Mouse (Mus musculus): ENCODE data around the gene Tmc5. TPM values are rescaled to one million over a fixed set of nuclear protein-coding genes. Genes with fewer than 3 reads are reported as not detected.

Gene Tmc5
- polyA plus RNA-seq, 1 experiment from 2014 or later, result 0.51 TPM

DNA sequence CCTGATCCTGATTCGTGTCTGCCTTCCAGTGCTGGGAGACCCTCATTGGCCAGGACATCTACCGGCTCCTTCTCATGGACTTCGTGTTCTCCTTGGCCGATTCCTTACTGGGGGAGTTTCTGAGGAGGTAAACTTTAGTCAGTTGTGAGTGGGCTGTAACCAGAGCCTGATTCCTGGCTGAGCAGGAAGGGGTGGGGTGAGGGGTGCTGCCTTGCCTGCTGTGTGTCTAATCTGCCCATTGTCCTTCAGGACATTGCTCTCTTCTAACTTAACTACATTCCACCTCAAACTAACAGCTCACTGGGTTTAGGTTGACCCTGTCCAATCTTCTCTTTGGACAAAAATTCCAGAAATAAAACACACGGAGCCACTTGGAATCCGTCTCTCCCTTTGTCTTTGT is 59.6 kb downstream of the Tmc5 start:
- H3K27ac ChIP-seq, result peak overlapping the region; percentile 64; the same call in 1 of the 2 replicates
- WGBS, result 38% methylated on average over 6 of the region's 6 CpGs
- no peaks in the 10 kb centered on the region for H3K9me3 ChIP-seq
- peaks cover 6% of the 10 kb centered on the region for H3K4me1 ChIP-seq (replicated peaks)
- no peak overlapping the region for H3K4me3 ChIP-seq
- peak; percentile 4 for DNase-seq (ENCODE audit: low spot score)
- no peaks in the 10 kb centered on the region for H3K36me3 ChIP-seq
- no peaks in the 10 kb centered on the region for H3K27me3 ChIP-seq (ENCODE audit: insufficient read depth, poor library complexity, severe bottlenecking)

DNA sequence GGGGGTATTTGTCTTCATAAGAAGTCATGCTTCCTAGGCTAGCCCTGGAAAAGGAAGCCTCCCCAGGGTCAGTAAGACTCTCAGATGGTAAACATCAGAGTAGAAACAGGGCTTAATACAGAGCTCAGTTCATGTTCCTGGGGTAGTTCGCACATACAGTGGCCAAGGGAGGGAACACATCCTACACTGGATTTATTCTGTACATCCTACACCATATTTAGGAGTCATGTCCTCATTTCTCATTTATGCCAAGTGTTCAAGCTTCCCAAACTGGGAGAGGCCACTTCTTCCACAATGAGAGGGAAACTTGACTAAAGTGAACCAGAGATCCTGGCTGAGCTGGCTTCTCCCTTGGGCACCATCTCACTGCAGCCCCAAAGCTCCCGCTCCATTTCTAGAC is 70.7 kb downstream of the Tmc5 start:
- no peak overlapping the region for H3K27ac ChIP-seq
- H3K27me3 ChIP-seq (ENCODE audit: insufficient read depth, poor library complexity, severe bottlenecking), result no peaks in the 10 kb centered on the region
- 92% methylated on average over 2 of the region's 2 CpGs for WGBS
- H3K4me1 ChIP-seq (replicated peaks), result no peaks in the 10 kb centered on the region
- H3K4me3 ChIP-seq, result no peak overlapping the region
- no peak for DNase-seq (ENCODE audit: low spot score)
- peaks cover 10% of the 10 kb centered on the region for H3K9me3 ChIP-seq
- no peaks in the 10 kb centered on the region for H3K36me3 ChIP-seq

DNA sequence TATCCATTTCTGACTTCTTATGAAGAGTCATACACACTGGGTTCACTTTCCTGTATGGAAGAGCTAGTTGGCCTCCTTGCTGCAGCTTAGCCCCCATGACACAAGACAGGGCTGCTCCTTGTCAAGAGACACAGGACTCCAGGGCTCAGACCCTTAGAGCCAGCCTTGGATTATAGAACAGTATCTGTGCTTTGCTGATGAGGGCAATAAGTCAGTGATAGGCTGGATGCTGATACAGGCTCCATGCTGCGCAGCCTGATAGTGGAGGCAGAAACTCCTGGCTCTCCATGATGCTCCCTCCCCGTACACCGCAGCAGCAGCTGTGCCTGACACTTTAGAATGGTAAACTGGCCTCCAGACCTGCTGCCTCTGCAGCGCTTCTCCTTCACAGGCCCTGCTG is 73.0 kb downstream of the Tmc5 start:
- Histone ChIP-seq H3K27ac (no peak overlapping the region), H3K36me3 (no peaks in the 10 kb centered on the region), H3K9me3 (no peaks in the 10 kb centered on the region), H3K4me3 (no peak overlapping the region), H3K27me3 (ENCODE audit: insufficient read depth, poor library complexity, severe bottlenecking) (no peaks in the 10 kb centered on the region), H3K4me1 (replicated peaks) (no peaks in the 10 kb centered on the region)
- no peak for DNase-seq (ENCODE audit: low spot score)
- 71% methylated on average over 4 of the region's 4 CpGs for WGBS

DNA sequence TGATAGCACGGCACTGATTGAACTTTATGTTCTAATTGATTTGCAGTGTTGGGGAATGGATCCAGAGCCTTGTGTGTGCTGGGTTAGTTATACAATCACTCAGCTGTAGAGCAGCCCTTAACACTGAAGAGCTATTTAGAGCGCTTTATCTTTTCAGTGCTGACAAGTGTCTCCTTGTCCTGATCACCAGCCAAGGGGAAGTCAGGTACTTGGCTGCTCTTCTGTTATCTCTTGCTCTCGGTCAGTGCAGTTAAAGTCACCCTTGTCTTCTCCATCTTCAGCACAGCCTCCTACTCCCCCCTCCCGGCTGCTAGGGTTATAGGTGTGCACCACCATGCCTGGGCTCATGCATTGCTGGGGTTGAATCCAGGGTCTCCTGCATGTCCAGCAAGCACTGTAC is 79.7 kb downstream of the Tmc5 start:
- Histone ChIP-seq H3K4me1 (replicated peaks) (no peaks in the 10 kb centered on the region), H3K27ac (no peak overlapping the region), H3K9me3 (no peaks in the 10 kb centered on the region), H3K4me3 (no peak overlapping the region), H3K36me3 (no peaks in the 10 kb centered on the region), H3K27me3 (ENCODE audit: insufficient read depth, poor library complexity, severe bottlenecking) (no peaks in the 10 kb centered on the region)
- DNase-seq (ENCODE audit: low spot score), result no peak
- WGBS, result 91% methylated on average over 4 of the region's 4 CpGs

DNA sequence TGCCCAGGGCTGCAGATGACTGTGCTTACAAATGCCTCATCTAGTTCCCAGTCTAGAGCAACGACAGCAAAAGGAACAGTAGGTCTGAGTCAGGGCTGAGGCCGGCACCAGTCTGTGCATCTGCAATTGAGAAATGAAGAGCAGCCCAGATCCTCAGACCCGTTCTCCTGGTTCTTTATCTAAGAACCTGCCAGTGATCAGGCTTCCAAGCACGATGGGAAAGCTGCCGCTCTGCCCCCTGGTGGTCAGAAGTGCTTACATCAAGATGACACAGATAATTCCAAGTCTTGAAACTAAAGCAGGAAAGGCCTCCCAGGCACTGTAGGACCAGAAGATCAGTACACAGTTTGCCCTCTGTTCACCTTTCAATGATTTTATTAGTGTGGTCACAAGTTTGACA is 91.1 kb downstream of the Tmc5 start:
- H3K36me3 ChIP-seq, result peaks cover 66% of the 10 kb centered on the region
- 30% methylated on average over 5 of the region's 5 CpGs for WGBS
- H3K27ac ChIP-seq, result no peak overlapping the region
- no peaks in the 10 kb centered on the region for H3K9me3 ChIP-seq
- H3K4me3 ChIP-seq, result no peak overlapping the region
- 0 out of 2 replicates have a peak, but pooled peaks cover 2% of the 10 kb centered on the region for H3K4me1 ChIP-seq (replicated peaks)
- DNase-seq (ENCODE audit: low spot score), result peak; percentile 81
- no peaks in the 10 kb centered on the region for H3K27me3 ChIP-seq (ENCODE audit: insufficient read depth, poor library complexity, severe bottlenecking)

DNA sequence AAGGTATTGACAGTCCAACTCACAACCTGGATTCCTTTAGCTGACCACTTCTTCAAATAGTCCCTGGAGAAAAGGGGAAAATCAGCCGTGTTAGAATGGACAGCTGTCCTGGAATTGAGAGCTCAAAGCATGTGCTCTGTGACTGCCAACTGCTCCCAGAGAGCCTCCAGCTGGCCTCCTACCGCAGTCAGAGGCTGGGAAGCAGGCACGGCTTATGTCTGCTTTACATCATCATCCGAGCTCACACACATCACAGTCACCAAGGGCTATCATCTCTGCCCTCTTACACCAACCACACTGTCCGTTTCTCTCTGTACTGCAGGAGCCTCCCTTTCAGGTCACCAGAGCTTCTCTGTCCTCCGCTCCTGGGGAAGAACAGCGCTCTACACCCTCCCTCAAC is 92.0 kb downstream of the Tmc5 start:
- WGBS, result 88% methylated on average over 7 of the region's 7 CpGs
- Histone ChIP-seq H3K27ac (no peak overlapping the region), H3K4me1 (replicated peaks) (0 out of 2 replicates have a peak, but pooled peaks cover 2% of the 10 kb centered on the region), H3K36me3 (peaks cover 73% of the 10 kb centered on the region), H3K4me3 (no peak overlapping the region), H3K27me3 (ENCODE audit: insufficient read depth, poor library complexity, severe bottlenecking) (no peaks in the 10 kb centered on the region), H3K9me3 (no peaks in the 10 kb centered on the region)
- DNase-seq (ENCODE audit: low spot score), result no peak

DNA sequence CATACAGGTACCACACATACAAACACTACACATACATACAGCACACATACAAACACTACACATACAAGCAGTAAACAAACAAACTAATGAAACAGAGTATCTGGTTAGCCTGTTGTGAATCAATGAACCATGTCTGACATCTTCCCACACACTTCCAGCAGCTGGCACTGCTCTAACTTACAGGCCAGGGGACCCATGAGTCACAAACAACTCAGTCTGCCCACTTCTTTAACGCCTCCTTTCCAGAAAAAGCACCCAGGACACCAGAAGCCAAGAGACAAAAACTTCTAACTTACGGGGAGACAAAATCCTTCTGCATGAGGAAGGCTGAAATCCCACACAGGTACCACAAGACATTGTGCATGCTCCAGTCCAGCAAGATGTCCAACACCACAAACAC is 94.2 kb downstream of the Tmc5 start:
- 91% methylated on average over 2 of the region's 2 CpGs for WGBS
- Histone ChIP-seq H3K36me3 (peaks cover 94% of the 10 kb centered on the region), H3K9me3 (no peaks in the 10 kb centered on the region), H3K27ac (no peak overlapping the region), H3K4me1 (replicated peaks) (no peaks in the 10 kb centered on the region), H3K4me3 (no peak overlapping the region), H3K27me3 (ENCODE audit: insufficient read depth, poor library complexity, severe bottlenecking) (no peaks in the 10 kb centered on the region)
- no peak for DNase-seq (ENCODE audit: low spot score)

DNA sequence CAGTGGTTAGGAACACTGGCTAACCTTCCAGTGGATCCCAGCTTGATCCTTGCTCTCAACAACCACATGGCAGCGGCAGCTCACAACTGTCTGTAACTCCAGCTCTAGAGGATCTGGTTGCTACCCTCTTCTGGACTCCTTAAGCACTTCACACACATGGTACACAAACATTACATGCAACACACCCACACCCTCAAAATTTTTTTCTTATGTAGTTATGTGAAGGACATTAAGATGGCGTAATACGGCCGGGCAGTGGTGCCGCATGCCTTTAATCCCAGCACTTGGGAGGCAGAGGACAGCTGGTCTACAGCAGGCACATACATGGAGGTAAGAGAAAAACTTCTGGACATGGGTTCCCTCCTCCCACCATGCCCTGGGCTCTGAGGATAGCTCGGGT is 99.0 kb downstream of the Tmc5 start:
- Histone ChIP-seq H3K27me3 (ENCODE audit: insufficient read depth, poor library complexity, severe bottlenecking) (no peaks in the 10 kb centered on the region), H3K36me3 (peaks cover 79% of the 10 kb centered on the region), H3K4me3 (no peak overlapping the region), H3K27ac (no peak overlapping the region), H3K9me3 (no peaks in the 10 kb centered on the region), H3K4me1 (replicated peaks) (no peaks in the 10 kb centered on the region)
- no peak for DNase-seq (ENCODE audit: low spot score)
- WGBS, result 93% methylated on average over 6 of the region's 6 CpGs

DNA sequence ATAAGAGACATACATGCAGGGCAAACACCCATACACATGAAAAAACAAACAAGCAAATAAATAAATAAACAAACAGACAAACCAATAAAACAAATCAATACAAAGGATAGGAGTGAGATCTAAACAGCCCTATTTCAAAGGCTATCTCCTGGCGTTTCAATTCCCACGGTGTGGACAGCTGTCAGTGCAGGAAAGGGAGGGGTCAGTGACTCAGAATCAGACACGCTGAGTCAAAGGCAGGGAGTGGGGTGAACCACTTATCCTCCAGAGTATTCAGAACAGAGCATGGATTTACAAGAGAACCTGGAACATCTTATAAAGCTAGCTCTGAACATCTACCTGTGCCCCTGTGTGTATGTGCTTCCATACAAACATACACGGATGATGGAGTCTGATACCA is 100.1 kb downstream of the Tmc5 start:
- H3K36me3 ChIP-seq, result peaks cover 79% of the 10 kb centered on the region

DNA sequence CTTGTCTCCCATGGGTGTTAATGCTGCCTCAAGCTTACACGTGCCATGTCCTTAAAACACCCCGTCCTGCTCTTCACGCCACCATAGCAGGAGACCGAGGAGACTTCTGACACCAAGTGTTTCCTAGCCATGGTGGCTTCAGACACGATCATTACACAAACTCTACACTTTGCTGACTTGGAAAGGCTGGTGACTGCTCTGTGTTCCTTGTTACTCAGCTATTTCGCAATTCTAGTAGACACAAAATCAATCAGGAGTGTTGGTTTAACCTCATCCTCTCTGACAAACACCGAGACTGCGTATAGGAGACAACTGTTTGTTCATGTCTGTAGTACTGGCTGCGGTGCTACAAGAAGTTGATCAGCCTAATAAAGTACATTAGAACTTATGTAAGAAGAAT is 101.8 kb downstream of the Tmc5 start:
- H3K36me3 ChIP-seq, result peaks cover 76% of the 10 kb centered on the region
- H3K4me1 ChIP-seq (replicated peaks), result peaks cover 9% of the 10 kb centered on the region
- no peak for DNase-seq (ENCODE audit: low spot score)
- no peaks in the 10 kb centered on the region for H3K9me3 ChIP-seq
- H3K27me3 ChIP-seq (ENCODE audit: insufficient read depth, poor library complexity, severe bottlenecking), result no peaks in the 10 kb centered on the region
- no peak overlapping the region for H3K27ac ChIP-seq
- 95% methylated on average over 9 of the region's 9 CpGs for WGBS
- H3K4me3 ChIP-seq, result no peak overlapping the region

More for the DNA sequence above, 100.1 kb downstream of the Tmc5 start:
- Histone ChIP-seq H3K4me3 (no peak overlapping the region), H3K9me3 (no peaks in the 10 kb centered on the region), H3K27ac (no peak overlapping the region), H3K27me3 (ENCODE audit: insufficient read depth, poor library complexity, severe bottlenecking) (no peaks in the 10 kb centered on the region), H3K4me1 (replicated peaks) (no peaks in the 10 kb centered on the region)
- DNase-seq (ENCODE audit: low spot score), result no peak
- 85% methylated on average over 4 of the region's 4 CpGs for whole genome bisulfite sequencing

DNA sequence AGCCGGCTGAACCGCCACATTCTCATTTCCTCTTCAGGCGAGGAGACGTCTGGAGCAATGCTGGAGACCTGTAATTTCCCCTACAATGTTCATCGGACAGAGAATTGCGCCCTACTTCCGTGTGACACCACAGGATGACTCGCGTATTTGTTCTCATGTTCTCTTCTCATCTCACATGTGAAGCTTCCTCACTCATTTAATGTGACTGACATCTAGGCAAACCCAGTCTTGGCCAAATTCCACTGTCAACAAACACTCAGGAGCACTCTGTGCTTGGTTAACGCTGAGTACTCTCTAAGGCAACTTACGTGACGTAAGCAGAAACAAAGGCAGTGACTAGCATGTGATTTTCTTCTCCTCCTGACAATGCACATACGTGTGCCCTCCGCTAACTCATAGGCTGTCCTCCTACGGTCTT is 106.1 kb downstream of the Tmc5 start:
- WGBS, result 95% methylated on average over 15 of the region's 15 CpGs
- H3K4me1 ChIP-seq (replicated peaks), result peaks cover 35% of the 10 kb centered on the region
- H3K27me3 ChIP-seq (ENCODE audit: insufficient read depth, poor library complexity, severe bottlenecking), result peaks cover 5% of the 10 kb centered on the region; the same call in 1 of the 2 replicates
- H3K4me3 ChIP-seq, result no peak overlapping the region
- H3K9me3 ChIP-seq, result no peaks in the 10 kb centered on the region
- no peak for DNase-seq (ENCODE audit: low spot score)
- no peak overlapping the region for H3K27ac ChIP-seq
- peaks cover 34% of the 10 kb centered on the region for H3K36me3 ChIP-seq

DNA sequence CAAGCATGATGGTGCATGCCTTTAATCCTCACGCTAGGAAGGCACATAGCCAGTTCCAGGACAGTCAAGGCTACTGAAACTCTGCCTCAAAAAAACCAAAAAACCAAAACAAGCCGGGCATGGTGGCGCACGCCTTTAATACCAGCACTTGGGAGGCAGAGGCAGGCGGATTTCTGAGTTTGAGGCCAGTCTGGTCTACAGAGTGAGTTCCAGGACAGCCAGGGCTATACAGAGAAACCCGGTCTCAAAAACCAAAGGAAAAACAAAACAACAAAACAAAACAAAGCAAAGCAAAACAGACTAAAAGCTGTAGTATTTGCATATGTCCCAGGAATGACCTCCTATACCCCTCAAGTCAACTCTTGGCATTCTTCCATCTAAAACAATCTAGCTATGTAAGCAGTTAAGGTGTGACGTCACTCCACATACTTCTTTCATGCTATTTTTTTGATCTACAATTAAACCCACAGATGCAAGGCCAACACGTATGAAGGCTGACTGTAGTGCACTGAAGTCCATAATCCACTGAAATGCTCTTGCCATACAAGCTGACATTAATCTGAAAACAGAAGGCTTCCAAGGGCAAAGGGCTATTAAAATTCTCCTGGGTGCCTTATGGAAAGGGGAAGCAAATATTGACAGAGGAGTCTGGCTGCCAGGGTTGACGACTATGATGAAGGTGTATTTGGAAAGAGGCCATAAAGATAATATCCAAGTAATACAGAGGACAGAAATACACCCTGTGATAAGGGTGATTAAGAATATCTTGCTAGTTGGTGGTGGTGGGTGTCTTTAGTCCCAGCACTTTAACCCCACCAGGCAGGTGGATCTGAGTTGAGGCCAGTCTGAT is 107.1 kb downstream of the Tmc5 start:
- no peaks in the 10 kb centered on the region for H3K9me3 ChIP-seq
- peak overlapping the region; percentile 90 for H3K4me3 ChIP-seq
- peaks cover 25% of the 10 kb centered on the region for H3K36me3 ChIP-seq
- DNase-seq (ENCODE audit: low spot score), result no peak
- peaks cover 5% of the 10 kb centered on the region; the same call in 1 of the 2 replicates for H3K27me3 ChIP-seq (ENCODE audit: insufficient read depth, poor library complexity, severe bottlenecking)
- 92% methylated on average over 9 of the region's 9 CpGs for WGBS
- H3K27ac ChIP-seq, result no peak overlapping the region; the same call in 1 of the 2 replicates
- H3K4me1 ChIP-seq (replicated peaks), result peaks cover 35% of the 10 kb centered on the region

DNA sequence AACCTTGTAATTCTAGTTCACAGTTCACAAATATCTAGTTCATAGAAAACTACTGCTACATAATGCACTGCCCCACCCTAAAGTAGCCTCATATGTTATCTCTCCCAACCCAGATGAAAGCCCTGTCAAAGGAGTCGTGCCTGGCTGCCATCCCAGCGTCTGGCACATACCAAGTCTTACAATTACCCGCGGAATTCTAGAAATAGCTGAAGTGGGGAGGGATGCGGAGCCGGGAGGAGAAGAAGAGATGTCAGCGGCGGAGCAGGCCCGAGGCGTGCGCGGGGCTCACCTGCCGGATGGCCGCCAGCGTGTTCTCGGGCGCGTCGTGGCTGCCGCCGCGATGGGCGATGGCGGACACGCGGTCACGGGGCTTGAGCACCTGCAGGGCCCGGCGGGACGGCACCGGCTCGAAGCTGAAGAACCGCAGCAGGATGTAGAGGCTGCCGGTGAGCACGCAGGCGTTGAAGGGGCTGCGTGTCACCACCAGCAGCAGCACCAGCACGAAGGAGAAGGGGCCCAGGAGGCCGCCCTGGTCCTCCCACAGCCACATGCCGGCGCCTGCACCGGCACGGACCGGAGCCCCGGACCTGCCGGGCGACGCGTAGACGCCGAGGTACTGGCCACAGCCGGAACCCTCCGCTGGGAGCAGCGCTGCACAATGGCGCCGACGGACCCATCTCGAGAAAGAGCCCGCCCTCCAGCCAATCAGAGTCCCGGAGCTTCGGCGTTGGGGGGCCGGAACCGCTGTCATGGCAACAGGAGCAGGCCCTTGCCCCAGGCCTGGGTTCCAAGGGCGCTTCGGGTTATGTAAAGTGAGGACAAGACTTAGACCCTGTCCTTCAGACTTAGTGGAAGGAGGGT is 108.2 kb downstream of the Tmc5 start, which contains the start of gene Gde1:
TSS of gene Gde1 (minus strand) at position 678 of the 861 bp plus-strand sequence.
- peak within 1 kb of the TSS; percentile 90 for H3K4me3 ChIP-seq
- peaks cover 35% of the 10 kb centered on the region for H3K4me1 ChIP-seq (replicated peaks)
- H3K27me3 ChIP-seq (ENCODE audit: insufficient read depth, poor library complexity, severe bottlenecking), result peaks cover 5% of the 10 kb centered on the region; the same call in 1 of the 2 replicates
- under 1% methylated on average over 66 of the region's 66 CpGs for WGBS
- peak within 1 kb of the TSS; percentile 95 for H3K27ac ChIP-seq
- DNase-seq (ENCODE audit: low spot score), result peak; percentile 95
- H3K9me3 ChIP-seq, result no peaks in the 10 kb centered on the region
- peaks cover 25% of the 10 kb centered on the region for H3K36me3 ChIP-seq

Measured in hindbrain, embryonic 10.5 days (tissue).